Mouse (Mus musculus): Measurements from ENCODE around the gene Lrrk1. TPM values are rescaled to one million over a fixed set of nuclear protein-coding genes. Genes with fewer than 3 reads are reported as not detected.
A peak's percentile ranks its signal among the peaks of the same experiment; 100 is the strongest.

The Lrrk1 gene
- polyA plus RNA-seq, 1 experiment from 2014 or later, result 26.0 TPM

GRCm38 (mm10) chr7:66230246-66230637 lies 157.9 kb downstream of the Lrrk1 start:
- no peaks in the 10 kb centered on the region for H3K36me3 ChIP-seq
- H3K9ac ChIP-seq, result no peak overlapping the region
- WGBS, result 66% methylated on average over 4 of the region's 4 CpGs
- peak overlapping the region; percentile 63 for H3K27ac ChIP-seq
- no peak overlapping the region for H3K4me2 ChIP-seq
- no peak for ATAC-seq (ENCODE audit: borderline replicate concordance, extremely low read depth, low FRiP score, low TSS enrichment)
- peaks cover 28% of the 10 kb centered on the region for H3K4me1 ChIP-seq
- no peaks in the 10 kb centered on the region for H3K27me3 ChIP-seq
- no peaks in the 10 kb centered on the region for H3K9me3 ChIP-seq
- no peak overlapping the region for H3K4me3 ChIP-seq

- no peaks in the 10 kb centered on the region for H3K27me3 ChIP-seq
- no peak overlapping the region for H3K9ac ChIP-seq
- no peaks in the 10 kb centered on the region for H3K9me3 ChIP-seq
- 59% methylated on average over 7 of the region's 7 CpGs for WGBS
- no peak overlapping the region for H3K4me3 ChIP-seq
- H3K36me3 ChIP-seq, result no peaks in the 10 kb centered on the region
- no peak for ATAC-seq (ENCODE audit: borderline replicate concordance, extremely low read depth, low FRiP score, low TSS enrichment)
- peaks cover 28% of the 10 kb centered on the region for H3K4me1 ChIP-seq
- H3K27ac ChIP-seq, result no peak overlapping the region
- no peak overlapping the region for H3K4me2 ChIP-seq
Measured at GRCm38 (mm10) chr7:66229433-66229832, 158.7 kb downstream of the Lrrk1 start.

- no peak overlapping the region for H3K27ac ChIP-seq
Measured at GRCm38 (mm10) chr7:66228610-66228920, 159.6 kb downstream of the Lrrk1 start.

DNA sequence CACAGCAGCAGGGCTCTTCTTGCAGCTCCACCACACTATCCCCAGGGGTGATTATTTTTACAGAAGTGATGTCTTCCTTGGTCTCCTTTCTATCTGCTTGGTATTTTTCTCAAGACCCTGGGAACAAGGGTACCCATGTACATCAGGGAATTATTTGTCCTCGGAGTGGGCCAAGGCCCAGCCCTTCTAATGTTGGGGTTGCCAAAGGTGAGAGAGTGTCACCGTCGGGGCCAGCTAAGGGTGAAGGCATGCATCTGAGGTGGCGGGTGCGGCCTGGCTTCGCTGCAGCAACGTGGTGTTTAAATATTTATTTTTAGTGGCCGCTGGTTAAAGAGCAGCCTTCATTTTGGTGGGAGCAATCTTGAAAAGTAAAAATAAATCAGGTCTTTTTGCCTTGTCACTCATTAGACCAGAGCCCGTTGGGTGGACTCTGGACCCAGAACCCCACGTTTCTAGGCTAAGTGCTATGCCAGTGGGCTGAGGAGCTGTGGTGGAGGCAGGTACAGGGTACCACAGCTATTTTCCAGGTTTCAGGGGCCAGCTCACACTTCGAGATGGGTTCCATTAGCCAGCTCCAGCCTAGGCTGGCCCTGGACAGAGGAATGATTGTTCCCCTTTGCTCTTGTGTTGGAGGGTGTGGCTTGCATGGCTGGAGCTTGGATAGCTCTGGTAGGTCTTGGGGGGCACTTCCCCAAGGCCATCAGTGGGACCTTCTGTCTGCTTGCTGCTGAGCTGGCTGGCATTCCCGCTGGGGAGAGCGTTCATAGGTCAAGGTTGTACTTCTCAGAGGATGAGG lies 160.1 kb downstream of the Lrrk1 start:
- WGBS, result 46% methylated on average over 13 of the region's 13 CpGs
- no peaks in the 10 kb centered on the region for H3K9me3 ChIP-seq
- no peak overlapping the region for H3K4me2 ChIP-seq
- no peak for ATAC-seq (ENCODE audit: borderline replicate concordance, extremely low read depth, low FRiP score, low TSS enrichment)
- no peak overlapping the region for H3K4me3 ChIP-seq
- H3K4me1 ChIP-seq, result peaks cover 21% of the 10 kb centered on the region
- no peak overlapping the region for H3K27ac ChIP-seq
- no peak overlapping the region for H3K9ac ChIP-seq
- H3K36me3 ChIP-seq, result no peaks in the 10 kb centered on the region
- H3K27me3 ChIP-seq, result no peaks in the 10 kb centered on the region

More at GRCm38 (mm10) chr7:66228610-66228920, 159.6 kb downstream of the Lrrk1 start:
- Histone ChIP-seq H3K27me3 (no peaks in the 10 kb centered on the region), H3K9ac (no peak overlapping the region), H3K9me3 (no peaks in the 10 kb centered on the region), H3K4me3 (no peak overlapping the region), H3K4me1 (peaks cover 27% of the 10 kb centered on the region), H3K4me2 (no peak overlapping the region), H3K36me3 (no peaks in the 10 kb centered on the region)
- ATAC-seq (ENCODE audit: borderline replicate concordance, extremely low read depth, low FRiP score, low TSS enrichment), result no peak
- 44% methylated on average over 2 of the region's 2 CpGs for WGBS

- no peak overlapping the region for H3K4me3 ChIP-seq
- no peak overlapping the region for H3K27ac ChIP-seq
- no peak for ATAC-seq (ENCODE audit: borderline replicate concordance, extremely low read depth, low FRiP score, low TSS enrichment)
- 69% methylated on average over 3 of the region's 3 CpGs for WGBS
- H3K4me1 ChIP-seq, result peaks cover 21% of the 10 kb centered on the region
- H3K4me2 ChIP-seq, result no peak overlapping the region
- no peak overlapping the region for H3K9ac ChIP-seq
- no peaks in the 10 kb centered on the region for H3K9me3 ChIP-seq
- no peaks in the 10 kb centered on the region for H3K36me3 ChIP-seq
- H3K27me3 ChIP-seq, result no peaks in the 10 kb centered on the region
Measured at GRCm38 (mm10) chr7:66225881-66226280, 162.3 kb downstream of the Lrrk1 start.

- Histone ChIP-seq H3K4me2 (no peak overlapping the region), H3K4me3 (no peak overlapping the region), H3K27ac (no peak overlapping the region), H3K9me3 (no peaks in the 10 kb centered on the region), H3K36me3 (no peaks in the 10 kb centered on the region), H3K4me1 (peaks cover 12% of the 10 kb centered on the region), H3K27me3 (no peaks in the 10 kb centered on the region), H3K9ac (no peak overlapping the region)
- ATAC-seq (ENCODE audit: borderline replicate concordance, extremely low read depth, low FRiP score, low TSS enrichment), result no peak
- WGBS, result 95% methylated on average over 6 of the region's 6 CpGs
Measured at GRCm38 (mm10) chr7:66224541-66224940, 163.6 kb downstream of the Lrrk1 start.

DNA sequence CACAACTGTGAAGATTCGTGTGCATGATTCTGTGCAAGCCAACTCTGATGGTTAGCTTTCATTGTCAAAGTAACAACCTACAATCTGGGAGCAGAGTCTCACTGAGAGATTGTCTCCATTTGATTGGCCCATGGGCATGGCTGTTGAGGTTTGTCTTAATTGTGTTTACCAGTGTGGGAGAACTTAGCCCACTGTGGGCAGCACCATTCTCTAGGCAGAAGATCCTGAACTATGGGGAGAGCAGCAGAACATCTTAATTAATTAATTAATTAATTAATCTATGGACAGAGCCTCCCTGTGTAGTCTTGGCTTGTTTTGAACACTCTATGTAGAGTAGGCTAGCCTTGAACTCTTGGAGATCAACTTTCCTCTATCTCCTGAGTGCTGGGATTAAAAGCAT lies 164.4 kb downstream of the Lrrk1 start:
- Histone ChIP-seq H3K27ac (peak overlapping the region; percentile 22; the same call in 1 of the 2 replicates), H3K36me3 (no peaks in the 10 kb centered on the region), H3K9ac (no peak overlapping the region), H3K4me3 (no peak overlapping the region), H3K27me3 (no peaks in the 10 kb centered on the region), H3K4me2 (no peak overlapping the region), H3K9me3 (no peaks in the 10 kb centered on the region), H3K4me1 (peaks cover 17% of the 10 kb centered on the region)
- 94% methylated on average over 1 of the region's 1 CpGs for WGBS
- ATAC-seq (ENCODE audit: borderline replicate concordance, extremely low read depth, low FRiP score, low TSS enrichment), result no peak

GRCm38 (mm10) chr7:66222621-66223091 lies 165.5 kb downstream of the Lrrk1 start:
- ATAC-seq (ENCODE audit: borderline replicate concordance, extremely low read depth, low FRiP score, low TSS enrichment), result no peak
- Histone ChIP-seq H3K4me3 (no peak overlapping the region), H3K36me3 (no peaks in the 10 kb centered on the region), H3K9ac (no peak overlapping the region), H3K4me2 (no peak overlapping the region), H3K9me3 (no peaks in the 10 kb centered on the region), H3K27me3 (no peaks in the 10 kb centered on the region), H3K4me1 (peaks cover 21% of the 10 kb centered on the region), H3K27ac (peak overlapping the region; percentile 79)
- 28% methylated on average over 8 of the region's 8 CpGs for WGBS

GRCm38 (mm10) chr7:66219794-66220227 lies 168.3 kb downstream of the Lrrk1 start:
- Histone ChIP-seq H3K4me2 (no peak overlapping the region), H3K4me1 (peaks cover 27% of the 10 kb centered on the region), H3K9me3 (no peaks in the 10 kb centered on the region), H3K4me3 (no peak overlapping the region), H3K27ac (0 out of 2 replicates have a peak overlapping the region, but pooled peaks have one; percentile 93), H3K9ac (no peak overlapping the region), H3K36me3 (no peaks in the 10 kb centered on the region), H3K27me3 (no peaks in the 10 kb centered on the region)
- ATAC-seq (ENCODE audit: borderline replicate concordance, extremely low read depth, low FRiP score, low TSS enrichment), result no peak
- 74% methylated on average over 4 of the region's 4 CpGs for WGBS

GRCm38 (mm10) chr7:66219028-66219793 lies 168.9 kb downstream of the Lrrk1 start:
- 87% methylated on average over 4 of the region's 4 CpGs for WGBS
- Histone ChIP-seq H3K4me2 (no peak overlapping the region), H3K9me3 (no peaks in the 10 kb centered on the region), H3K27me3 (no peaks in the 10 kb centered on the region), H3K36me3 (no peaks in the 10 kb centered on the region), H3K9ac (no peak overlapping the region), H3K4me3 (no peak overlapping the region), H3K4me1 (peaks cover 27% of the 10 kb centered on the region), H3K27ac (peak overlapping the region; percentile 93)
- no peak for ATAC-seq (ENCODE audit: borderline replicate concordance, extremely low read depth, low FRiP score, low TSS enrichment)

DNA sequence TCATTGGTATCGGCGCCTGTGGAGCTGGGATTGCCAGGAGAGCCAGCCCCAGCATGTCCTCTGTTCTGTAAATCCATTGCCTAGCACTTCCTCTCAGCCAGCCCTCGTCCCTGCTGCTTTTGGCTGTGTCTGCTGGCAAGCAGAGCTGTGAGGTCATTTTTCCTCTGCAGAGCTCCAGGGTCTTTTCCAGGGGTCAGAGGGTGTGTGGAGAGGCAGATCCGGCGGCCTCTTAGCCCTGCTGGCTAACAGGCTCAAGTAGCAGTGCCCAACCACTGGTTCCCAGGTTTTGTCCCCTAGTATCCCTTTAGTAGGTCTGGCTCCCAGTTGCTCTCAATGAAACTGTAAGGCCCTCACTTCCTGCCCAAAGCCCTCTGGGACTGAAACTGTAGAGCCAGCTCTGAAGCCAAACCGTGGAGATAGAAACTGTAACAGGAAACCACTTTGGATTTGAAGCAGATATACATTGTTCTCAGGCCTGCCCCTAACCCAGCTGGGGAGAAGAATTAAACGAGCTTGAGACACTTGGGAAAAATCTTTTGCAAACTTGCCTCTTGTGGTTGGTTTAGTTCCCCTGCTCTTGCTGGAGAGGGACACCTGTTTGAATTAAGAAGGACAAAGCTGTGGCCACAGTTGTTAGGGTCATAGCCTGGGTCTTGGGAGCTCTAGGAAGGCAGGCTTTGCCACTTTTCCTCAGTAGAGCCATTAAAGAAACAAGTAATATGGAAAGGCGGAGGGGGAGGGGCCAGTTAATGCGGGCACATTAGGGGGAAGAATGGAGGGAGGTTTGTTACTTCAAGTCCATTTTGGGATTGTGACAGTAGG lies 169.7 kb downstream of the Lrrk1 start:
- peak; percentile 88 for ATAC-seq (ENCODE audit: borderline replicate concordance, extremely low read depth, low FRiP score, low TSS enrichment)
- Histone ChIP-seq H3K4me1 (peaks cover 27% of the 10 kb centered on the region), H3K4me3 (no peak overlapping the region), H3K27me3 (no peaks in the 10 kb centered on the region), H3K4me2 (no peak overlapping the region), H3K9ac (no peak overlapping the region), H3K9me3 (no peaks in the 10 kb centered on the region), H3K36me3 (no peaks in the 10 kb centered on the region), H3K27ac (peak overlapping the region; percentile 93)
- 29% methylated on average over 9 of the region's 9 CpGs for WGBS
